Mouse (Mus musculus) hindbrain, embryonic 13.5 days (tissue): ENCODE measurements around the gene Abcg4. TPM values are rescaled to one million over a fixed set of nuclear protein-coding genes. Genes with fewer than 3 reads are reported as not detected.
"Not testable (repeated sequence)": the region's sequence is repeated elsewhere in the genome, so short reads cannot be mapped to it uniquely, and the experiment has no call there.

Source experiments
- ATAC-seq: fragments of 200-750 bp; cut with Nextera tagmentation; 2 replicates; pipeline ENCODE4 v1.8.0; 2017; ENCODE audit warnings: moderate TSS enrichment; ENCODE audit not compliant: low FRiP score
- H3K27ac ChIP-seq: fragments of 300-500 bp; sonication (generic); 2 replicates; pipeline ENCODE4 v1.5.1; 2015; ENCODE audit warnings: inconsistent platforms, mild to moderate bottlenecking, moderate library complexity
- H3K27me3 ChIP-seq: fragments of 300-500 bp; sonication (generic); 2 replicates; pipeline ENCODE4 v1.6.1; 2015; ENCODE audit warnings: mild to moderate bottlenecking, inconsistent platforms
- H3K36me3 ChIP-seq: fragments of 300-500 bp; sonication (generic); 2 replicates; pipeline ENCODE4 v1.6.1; 2015; ENCODE audit warnings: mild to moderate bottlenecking, inconsistent platforms
- H3K4me1 ChIP-seq: fragments of 300-500 bp; sonication (generic); replicated peaks from 2 replicates; pipeline ENCODE4 v1.6.1; 2015; ENCODE audit warnings: inconsistent platforms
- H3K4me2 ChIP-seq: fragments of 300-500 bp; sonication (generic); 2 replicates; pipeline ENCODE4 v1.6.1; 2015; ENCODE audit warnings: inconsistent platforms, mild to moderate bottlenecking, moderate library complexity
- H3K4me3 ChIP-seq: fragments of 300-500 bp; sonication (generic); 2 replicates; pipeline ENCODE4 v1.5.1; 2015; ENCODE audit warnings: mild to moderate bottlenecking, inconsistent platforms
- H3K9ac ChIP-seq: fragments of 300-500 bp; sonication (generic); 2 replicates; pipeline ENCODE4 v1.6.1; 2015; ENCODE audit warnings: mild to moderate bottlenecking, inconsistent platforms
- H3K9me3 ChIP-seq: fragments of 300-500 bp; sonication (generic); 2 replicates; pipeline ENCODE4 v1.6.1; 2016; ENCODE audit warnings: inconsistent platforms
- WGBS: fragments of 180-500 bp; shearing (Covaris S2); methylation state at CpG from one replicate; pipeline ENCODE4 v1.1.7; 2015; 5-methylcytosine and 5-hydroxymethylcytosine counted together
- polyA plus RNA-seq: library from polyadenylated mRNA; unstranded; fragments of >200 nt; fragmentation: Nextera tagmentation; extraction: Ambion mirVana; gene quantifications from 2 replicates; pipeline ENCODE4 v1.2.1, GENCODE M21; 2015

Gene Abcg4
- polyA plus RNA-seq, 1 experiment from 2014 or later, result 18.0 TPM

- H3K9me3 ChIP-seq, ATAC-seq, H3K27ac ChIP-seq, H3K27me3 ChIP-seq, H3K9ac ChIP-seq, H3K4me3 ChIP-seq, H3K4me2 ChIP-seq: not testable (repeated sequence)
- Histone ChIP-seq H3K36me3 (peaks cover 72% of the 10 kb centered on the region), H3K4me1 (peaks cover 20% of the 10 kb centered on the region)
- over 99% methylated on average over 3 of the region's 3 CpGs for WGBS
These were observed 11.6 kb upstream of the Abcg4 start for GRCm38 (mm10) chr9:44300001-44300400.

- peaks cover 71% of the 10 kb centered on the region for H3K36me3 ChIP-seq
- H3K27me3 ChIP-seq, result 0 out of 2 replicates have a peak, but pooled peaks cover 3% of the 10 kb centered on the region
- no peak overlapping the region for H3K27ac ChIP-seq
- WGBS, result 72% methylated on average over 3 of the region's 3 CpGs
- H3K4me3 ChIP-seq, result no peak overlapping the region
- no peaks in the 10 kb centered on the region for H3K9me3 ChIP-seq
- H3K9ac ChIP-seq, result no peak overlapping the region
- peaks cover 13% of the 10 kb centered on the region for H3K4me1 ChIP-seq
- H3K4me2 ChIP-seq, result no peak overlapping the region
- no peak for ATAC-seq
These were observed 4.1 kb upstream of the Abcg4 start for GRCm38 (mm10) chr9:44292490-44292889.

GRCm38 (mm10) chr9:44288959-44289291 is 510 bp upstream of the Abcg4 start:
- Histone ChIP-seq H3K27me3 (0 out of 2 replicates have a peak, but pooled peaks cover 3% of the 10 kb centered on the region), H3K4me3 (peak overlapping the region; percentile 87), H3K9me3 (no peaks in the 10 kb centered on the region), H3K9ac (peak overlapping the region; percentile 96), H3K4me2 (peak overlapping the region; percentile 95), H3K36me3 (peaks cover 45% of the 10 kb centered on the region), H3K4me1 (peaks cover 33% of the 10 kb centered on the region), H3K27ac (peak overlapping the region; percentile 89)
- ATAC-seq, result peak; percentile 12; the same call in 1 of the 2 replicates
- 6% methylated on average over 11 of the region's 11 CpGs for WGBS

GRCm38 (mm10) chr9:44287401-44288075 is 877 bp downstream of the Abcg4 start:
- peak; percentile 53 for ATAC-seq
- under 1% methylated on average over 47 of the region's 47 CpGs for WGBS
- peak overlapping the region; percentile 95 for H3K4me2 ChIP-seq
- H3K36me3 ChIP-seq, result peaks cover 36% of the 10 kb centered on the region
- H3K27me3 ChIP-seq, result 0 out of 2 replicates have a peak, but pooled peaks cover 3% of the 10 kb centered on the region
- peaks cover 33% of the 10 kb centered on the region for H3K4me1 ChIP-seq
- H3K4me3 ChIP-seq, result peak overlapping the region; percentile 87
- no peaks in the 10 kb centered on the region for H3K9me3 ChIP-seq
- H3K27ac ChIP-seq, result peak overlapping the region; percentile 89
- H3K9ac ChIP-seq, result peak overlapping the region; percentile 96

- Histone ChIP-seq H3K4me3 (peak overlapping the region; percentile 87), H3K27ac (peak overlapping the region; percentile 89), H3K9ac (peak overlapping the region; percentile 96), H3K4me2 (peak overlapping the region; percentile 95), H3K36me3 (peaks cover 30% of the 10 kb centered on the region), H3K9me3 (no peaks in the 10 kb centered on the region), H3K27me3 (0 out of 2 replicates have a peak, but pooled peaks cover 3% of the 10 kb centered on the region), H3K4me1 (peaks cover 33% of the 10 kb centered on the region)
- ATAC-seq, result peak; percentile 38; the same call in 1 of the 2 replicates
- 8% methylated on average over 11 of the region's 11 CpGs for WGBS
These were observed 1.4 kb downstream of the Abcg4 start for GRCm38 (mm10) chr9:44287003-44287400.

GRCm38 (mm10) chr9:44286256-44286850 is 2.1 kb downstream of the Abcg4 start:
- Histone ChIP-seq H3K27me3 (0 out of 2 replicates have a peak, but pooled peaks cover 3% of the 10 kb centered on the region), H3K4me2 (peak overlapping the region; percentile 95), H3K9me3 (no peaks in the 10 kb centered on the region), H3K4me3 (peak overlapping the region; percentile 87), H3K9ac (peak overlapping the region; percentile 96), H3K36me3 (peaks cover 30% of the 10 kb centered on the region), H3K27ac (no peak overlapping the region), H3K4me1 (peaks cover 33% of the 10 kb centered on the region)
- WGBS, result 9% methylated on average over 6 of the region's 6 CpGs
- ATAC-seq, result no peak

GRCm38 (mm10) chr9:44283183-44283582 is 5.2 kb downstream of the Abcg4 start:
- ATAC-seq, result no peak
- Histone ChIP-seq H3K4me1 (peaks cover 20% of the 10 kb centered on the region), H3K9me3 (no peaks in the 10 kb centered on the region), H3K4me3 (no peak overlapping the region), H3K4me2 (no peak overlapping the region), H3K27me3 (no peaks in the 10 kb centered on the region), H3K36me3 (peaks cover 48% of the 10 kb centered on the region), H3K27ac (no peak overlapping the region), H3K9ac (no peak overlapping the region)
- 66% methylated on average over 5 of the region's 5 CpGs for WGBS

- ATAC-seq, result no peak
- no peak overlapping the region for H3K4me3 ChIP-seq
- no peaks in the 10 kb centered on the region for H3K9me3 ChIP-seq
- no peak overlapping the region for H3K4me2 ChIP-seq
- WGBS, result 88% methylated on average over 4 of the region's 4 CpGs
- peaks cover 22% of the 10 kb centered on the region for H3K36me3 ChIP-seq
- peaks cover 7% of the 10 kb centered on the region for H3K27me3 ChIP-seq
- no peak overlapping the region for H3K9ac ChIP-seq
- H3K4me1 ChIP-seq, result peaks cover 18% of the 10 kb centered on the region
- H3K27ac ChIP-seq, result no peak overlapping the region
These were observed 18.4 kb downstream of the Abcg4 start for GRCm38 (mm10) chr9:44269973-44270372.

GRCm38 (mm10) chr9:44269077-44269476 is 19.3 kb downstream of the Abcg4 start:
- Histone ChIP-seq H3K4me3 (no peak overlapping the region), H3K4me2 (no peak overlapping the region), H3K27ac (no peak overlapping the region), H3K4me1 (peaks cover 24% of the 10 kb centered on the region), H3K9me3 (no peaks in the 10 kb centered on the region), H3K36me3 (peaks cover 13% of the 10 kb centered on the region), H3K9ac (no peak overlapping the region), H3K27me3 (peaks cover 7% of the 10 kb centered on the region)
- ATAC-seq, result no peak
- WGBS, result 83% methylated on average over 3 of the region's 3 CpGs

GRCm38 (mm10) chr9:44268432-44268831 is 20.0 kb downstream of the Abcg4 start, which contains the start of gene Nlrx1:
Nlrx1 (minus strand) TSS chr9:44268599.
- H3K9ac ChIP-seq, result peak within 1 kb of the TSS; percentile 78
- no peaks in the 10 kb centered on the region for H3K9me3 ChIP-seq
- 87% methylated on average over 6 of the region's 6 CpGs for WGBS
- no peak; the same call in 1 of the 2 replicates for ATAC-seq
- H3K4me1 ChIP-seq, result peaks cover 24% of the 10 kb centered on the region
- peak within 1 kb of the TSS; percentile 58 for H3K4me2 ChIP-seq
- peak within 1 kb of the TSS; percentile 64 for H3K27ac ChIP-seq
- peaks cover 7% of the 10 kb centered on the region for H3K27me3 ChIP-seq
- H3K36me3 ChIP-seq, result peaks cover 6% of the 10 kb centered on the region
- peak within 1 kb of the TSS; percentile 40 for H3K4me3 ChIP-seq

- peak; percentile 67 for ATAC-seq
- Histone ChIP-seq H3K4me2 (peak overlapping the region; percentile 58), H3K9ac (peak overlapping the region; percentile 78), H3K27ac (peak overlapping the region; percentile 64; the same call in 1 of the 2 replicates), H3K9me3 (no peaks in the 10 kb centered on the region), H3K27me3 (peaks cover 7% of the 10 kb centered on the region), H3K4me1 (peaks cover 24% of the 10 kb centered on the region), H3K4me3 (peak overlapping the region; percentile 40), H3K36me3 (peaks cover 2% of the 10 kb centered on the region; the same call in 1 of the 2 replicates)
- 7% methylated on average over 28 of the region's 28 CpGs for WGBS
These were observed 20.4 kb downstream of the Abcg4 start for GRCm38 (mm10) chr9:44268027-44268360.

- Histone ChIP-seq H3K36me3 (no peaks in the 10 kb centered on the region), H3K9me3 (no peaks in the 10 kb centered on the region), H3K4me1 (peaks cover 24% of the 10 kb centered on the region), H3K4me3 (peak overlapping the region; percentile 40), H3K4me2 (peak overlapping the region; percentile 58), H3K27ac (peak overlapping the region; percentile 64), H3K9ac (peak overlapping the region; percentile 78), H3K27me3 (peaks cover 7% of the 10 kb centered on the region)
- 0 out of 2 replicates have a peak, but pooled peaks have one; percentile 32 for ATAC-seq
- WGBS, result 9% methylated on average over 23 of the region's 23 CpGs
These were observed 20.9 kb downstream of the Abcg4 start for GRCm38 (mm10) chr9:44267319-44268026.
